Mouse (Mus musculus) hematopoietic stem cell, adult 5-6 weeks (primary cell): Measurements from ENCODE around the gene Bag3. TPM values are rescaled to one million over a fixed set of nuclear protein-coding genes. Genes with fewer than 3 reads are reported as not detected.
A peak's percentile ranks its signal among the peaks of the same experiment; 100 is the strongest.

Experiments used
- ATAC-seq, 2 experiments: fragments of 125-278 bp in 1 of 2; replicated peaks in 1 of 2; 2 replicates each; pipeline ENCODE4 v1.8.0; 2016 to 2017; ENCODE audit warnings: inconsistent platforms in 2 of 2, mild to moderate bottlenecking in 2 of 2, moderate number of reproducible peaks in 2 of 2, low read depth in 1 of 2, moderate TSS enrichment in 1 of 2; ENCODE audit not compliant: low FRiP score in 2 of 2, poor library complexity in 2 of 2, severe bottlenecking in 2 of 2, insufficient read depth in 1 of 2, low TSS enrichment in 1 of 2
- total RNA-seq: library from RNA; stranded (forward); fragments of 172-1452, 232-1000 nt; gene quantifications from 2 replicates; pipeline ENCODE4 v1.2.3, GENCODE M21; 2017

The Bag3 gene
- total RNA-seq, 1 experiment from 2014 or later, result 6.2 TPM

DNA sequence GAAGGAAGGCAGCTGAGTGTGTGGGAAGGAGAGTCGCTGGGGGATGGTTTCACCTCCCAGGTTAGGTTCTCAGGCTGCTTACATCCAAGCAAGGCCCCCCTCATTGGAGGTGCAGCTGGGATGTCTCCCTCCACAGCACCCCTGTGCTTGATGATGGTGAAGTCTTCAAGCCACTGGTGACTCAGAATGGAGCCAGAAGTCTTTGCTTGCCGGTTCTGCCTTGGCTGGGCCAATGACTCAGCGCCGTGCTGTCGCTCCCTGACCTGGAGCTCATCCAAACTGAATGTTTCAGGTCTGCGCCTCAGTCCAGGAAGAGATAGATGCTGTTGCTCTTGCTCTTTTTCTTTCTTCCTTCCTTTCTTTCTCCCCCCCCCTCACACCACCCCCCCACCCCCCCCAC, 8.5 kb downstream of the Bag3 start:
- peak; percentile 68 to 72 for ATAC-seq

DNA sequence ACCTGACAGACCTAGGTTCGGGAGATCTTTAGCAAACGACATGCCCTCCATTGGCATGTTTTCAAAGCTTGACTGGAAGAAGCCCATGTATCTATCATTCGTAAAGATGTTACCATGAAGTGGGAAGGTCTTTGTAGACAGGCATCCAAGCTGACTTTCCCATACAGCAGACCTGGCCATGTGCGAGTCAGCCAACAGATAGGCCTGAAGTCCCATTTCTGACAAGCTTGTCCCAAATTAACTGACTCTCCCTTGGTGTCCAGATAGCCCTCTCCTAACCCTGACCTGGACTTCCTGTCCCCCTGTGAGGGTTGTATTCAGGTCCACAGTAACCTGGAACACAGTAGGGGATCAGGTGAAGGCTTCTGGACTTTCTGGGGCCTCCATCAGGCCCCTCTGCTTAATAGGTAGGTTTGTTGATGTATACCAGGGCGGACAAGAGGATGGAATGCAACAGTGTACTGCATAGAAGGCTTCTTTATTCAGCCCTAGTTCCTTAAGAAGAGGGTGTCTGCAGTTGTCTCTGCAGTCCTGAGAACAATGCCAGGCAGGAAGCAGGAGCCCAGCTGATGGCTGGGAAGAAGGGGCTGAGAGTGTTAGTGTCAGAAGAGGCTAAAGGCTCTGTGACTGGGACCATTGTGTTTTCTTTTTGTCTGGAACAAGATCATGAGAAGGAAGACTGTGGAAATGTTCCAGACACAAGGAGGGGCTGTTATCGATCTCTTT, 9.2 kb downstream of the Bag3 start:
- ATAC-seq, result no peak

DNA sequence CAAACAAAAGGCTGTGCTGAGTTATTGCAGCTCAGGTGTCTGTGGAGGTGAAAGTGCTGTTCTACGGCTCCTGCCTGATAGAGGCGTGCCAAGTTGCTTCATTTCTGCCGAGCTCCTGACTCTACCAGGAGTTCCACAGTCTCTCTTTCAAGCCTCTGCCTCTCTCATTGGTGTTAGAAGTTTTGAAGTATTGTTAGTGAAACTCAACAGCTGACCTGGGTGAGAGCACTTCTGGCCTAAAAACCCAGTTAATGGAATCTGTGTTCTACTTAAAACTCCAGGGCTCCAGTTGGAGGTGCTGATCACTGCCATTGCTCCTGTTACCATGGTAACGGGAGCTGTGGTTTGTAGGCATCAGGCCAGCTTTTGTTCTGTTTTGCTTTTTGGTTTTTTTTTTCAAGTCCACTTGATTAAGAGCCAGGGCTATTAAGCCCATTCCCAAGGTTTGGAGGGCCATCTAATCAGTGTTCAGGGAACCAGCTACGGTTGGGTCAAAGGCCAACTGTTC, 11.6 kb downstream of the Bag3 start:
- ATAC-seq, result no peak

DNA sequence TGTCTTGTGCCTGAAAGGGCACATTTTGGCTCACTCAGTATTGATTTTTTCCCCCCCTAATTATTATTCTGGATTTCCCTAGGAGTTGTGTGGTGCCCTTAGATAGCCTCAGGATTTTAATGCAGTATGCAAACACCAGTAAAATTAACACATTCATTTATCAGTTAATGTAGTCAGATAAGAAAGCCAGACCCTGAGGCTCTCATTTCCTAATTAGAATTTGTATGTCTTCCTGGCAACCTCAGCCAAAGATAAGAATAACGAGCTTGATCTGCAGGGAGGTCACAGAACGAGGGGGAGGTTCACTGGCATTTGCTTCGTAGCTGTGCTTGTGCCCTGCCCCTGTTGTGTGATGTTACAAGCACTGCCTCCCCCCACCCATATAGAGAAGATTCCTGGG, 12.7 kb downstream of the Bag3 start:
- no peak for ATAC-seq

DNA sequence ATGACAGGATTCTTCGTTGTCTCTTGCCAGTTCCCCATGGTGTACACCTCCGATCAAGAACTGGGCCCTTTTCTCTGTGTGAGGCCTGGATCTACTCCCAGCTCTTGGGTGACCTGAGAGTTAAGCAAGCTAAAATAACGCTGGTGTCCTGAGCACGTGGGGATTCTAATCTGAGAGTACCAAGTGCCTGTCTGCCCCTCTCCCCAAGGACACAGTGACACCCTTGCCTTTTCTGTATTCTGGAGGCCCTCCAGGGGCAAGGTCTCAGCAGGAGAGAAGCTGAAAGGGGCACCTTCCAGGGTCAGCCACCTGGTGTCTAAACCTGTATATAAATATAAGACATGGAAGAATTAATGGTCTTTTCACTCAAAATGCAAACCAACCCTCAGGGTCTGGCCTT, 14.3 kb downstream of the Bag3 start:
- ATAC-seq, result no peak

DNA sequence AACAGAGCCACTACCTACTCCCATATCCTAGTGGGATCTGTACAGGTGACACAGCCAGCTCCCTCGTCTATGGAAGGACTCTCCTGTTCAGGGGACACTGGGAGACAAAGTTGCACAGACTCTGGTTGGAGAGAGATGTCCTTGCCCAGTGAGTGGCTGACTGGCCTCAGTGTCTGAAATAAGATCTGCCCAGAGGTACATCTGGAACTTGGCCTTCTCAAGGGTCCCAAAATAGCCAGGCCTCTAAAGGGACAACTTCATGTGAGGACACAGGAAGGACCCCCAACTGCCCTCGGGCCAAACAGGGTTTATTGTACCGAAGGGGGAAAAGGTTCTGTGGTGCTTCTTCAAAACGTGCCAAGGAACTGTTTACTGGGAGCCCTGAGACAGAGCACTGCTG, 14.8 kb downstream of the Bag3 start:
- ATAC-seq, result no peak

DNA sequence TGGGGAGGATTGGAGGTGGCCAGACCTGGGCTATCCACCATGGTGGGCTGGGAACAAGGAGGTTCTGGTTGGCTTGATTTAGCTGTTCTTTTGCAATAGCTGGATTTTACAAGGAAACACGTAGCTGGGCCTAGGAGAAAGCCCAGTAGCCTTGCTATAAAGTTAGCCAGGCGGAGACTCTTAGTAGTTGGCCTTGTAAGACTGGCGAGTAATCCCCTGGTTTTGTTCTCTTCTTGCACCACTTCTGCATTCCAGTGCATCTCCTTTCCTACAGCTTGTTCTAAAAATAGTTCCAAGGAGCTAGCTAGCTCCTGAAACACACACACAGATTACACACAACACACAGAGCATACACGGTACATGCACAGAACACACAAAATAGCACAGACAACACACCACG, 15.4 kb downstream of the Bag3 start:
- ATAC-seq, result no peak

DNA sequence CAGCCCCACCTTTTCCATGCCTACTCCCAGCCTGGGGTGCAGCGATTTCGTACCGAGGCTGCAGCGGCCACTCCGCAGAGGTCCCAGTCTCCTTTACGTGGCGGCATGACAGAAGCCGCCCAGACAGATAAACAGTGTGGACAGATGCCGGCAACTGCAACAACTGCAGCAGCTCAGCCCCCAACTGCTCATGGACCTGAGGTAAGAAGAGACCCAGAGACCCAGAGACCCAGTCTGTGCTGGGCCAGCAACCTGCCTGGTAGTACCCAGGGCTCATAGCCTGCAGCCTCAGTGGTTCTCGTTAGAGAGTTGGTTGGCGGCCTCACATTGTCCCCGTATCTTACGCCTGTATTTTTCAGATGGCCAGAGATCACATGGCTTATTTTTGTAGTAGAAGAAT, 16.7 kb downstream of the Bag3 start:
- no peak for ATAC-seq

DNA sequence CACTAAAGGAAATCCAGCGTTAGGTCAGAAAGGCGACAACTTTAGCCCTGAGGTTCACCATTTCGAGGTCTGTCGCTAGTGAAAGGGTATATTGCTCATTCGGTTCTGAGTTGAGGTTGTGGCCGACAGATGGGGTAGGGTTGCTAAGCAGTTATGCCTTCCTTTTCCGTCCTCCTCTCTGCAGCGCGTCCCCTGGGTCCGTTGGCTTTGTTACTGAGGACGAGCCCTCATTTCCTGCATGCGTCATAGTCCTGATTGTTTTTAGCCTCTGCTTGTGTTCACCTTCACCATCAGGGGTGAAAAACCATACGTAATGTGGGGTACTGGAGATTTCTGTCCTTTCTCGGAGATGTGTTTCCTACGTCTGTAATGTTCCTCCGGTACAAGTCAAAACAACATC, 17.3 kb downstream of the Bag3 start:
- no peak for ATAC-seq

DNA sequence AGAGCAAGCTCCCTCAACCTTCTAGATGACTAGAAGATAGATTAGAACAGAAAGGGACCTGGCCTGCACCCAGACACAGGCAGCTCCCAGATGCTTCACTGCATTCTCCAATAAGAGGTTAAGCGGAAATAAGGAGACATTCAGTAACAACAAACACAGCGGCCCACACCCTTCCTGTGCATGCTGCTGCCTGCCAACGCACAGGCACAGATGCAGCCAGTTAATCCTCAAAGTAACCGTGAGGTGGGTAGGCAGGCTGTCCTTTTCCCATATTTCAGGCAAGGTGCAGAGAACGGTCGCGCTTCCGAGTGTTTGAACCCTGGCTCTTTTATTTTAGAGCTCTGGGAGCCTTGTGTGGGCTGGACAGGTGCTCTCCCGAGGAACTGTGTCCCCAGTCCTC, 17.8 kb downstream of the Bag3 start:
- ATAC-seq, result no peak

DNA sequence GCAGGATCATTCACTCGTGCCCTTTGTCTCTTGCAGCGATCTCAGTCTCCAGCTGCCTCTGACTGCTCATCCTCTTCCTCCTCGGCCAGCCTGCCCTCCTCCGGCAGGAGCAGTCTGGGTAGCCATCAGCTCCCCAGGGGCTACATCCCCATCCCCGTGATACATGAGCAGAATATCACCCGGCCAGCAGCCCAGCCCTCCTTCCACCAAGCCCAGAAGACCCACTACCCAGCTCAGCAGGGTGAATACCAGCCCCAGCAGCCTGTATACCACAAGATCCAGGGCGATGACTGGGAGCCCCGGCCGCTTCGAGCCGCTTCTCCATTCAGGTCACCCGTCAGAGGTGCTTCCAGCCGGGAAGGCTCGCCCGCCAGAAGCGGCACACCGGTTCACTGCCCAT, 18.4 kb downstream of the Bag3 start:
- no peak for ATAC-seq

DNA sequence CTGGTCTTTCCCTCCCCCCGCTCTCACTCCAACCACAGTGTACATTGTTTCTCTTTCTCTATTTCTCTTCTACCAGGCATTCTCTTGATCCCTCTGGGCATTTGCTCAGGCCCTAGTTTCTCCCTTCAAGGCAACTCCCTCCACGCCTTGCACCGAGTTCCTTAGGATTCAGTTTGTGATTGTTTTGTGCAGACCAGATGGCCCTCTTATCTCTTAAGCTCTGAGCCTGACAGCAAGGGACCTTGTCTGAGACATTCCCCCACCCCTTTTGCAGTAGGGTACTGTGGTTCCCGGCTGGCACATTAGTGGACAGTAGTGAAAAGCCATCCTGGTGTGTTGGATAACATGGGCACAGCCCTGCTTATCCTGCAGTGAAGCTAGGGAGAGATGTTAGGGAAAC, 19.1 kb downstream of the Bag3 start:
- ATAC-seq, result no peak

DNA sequence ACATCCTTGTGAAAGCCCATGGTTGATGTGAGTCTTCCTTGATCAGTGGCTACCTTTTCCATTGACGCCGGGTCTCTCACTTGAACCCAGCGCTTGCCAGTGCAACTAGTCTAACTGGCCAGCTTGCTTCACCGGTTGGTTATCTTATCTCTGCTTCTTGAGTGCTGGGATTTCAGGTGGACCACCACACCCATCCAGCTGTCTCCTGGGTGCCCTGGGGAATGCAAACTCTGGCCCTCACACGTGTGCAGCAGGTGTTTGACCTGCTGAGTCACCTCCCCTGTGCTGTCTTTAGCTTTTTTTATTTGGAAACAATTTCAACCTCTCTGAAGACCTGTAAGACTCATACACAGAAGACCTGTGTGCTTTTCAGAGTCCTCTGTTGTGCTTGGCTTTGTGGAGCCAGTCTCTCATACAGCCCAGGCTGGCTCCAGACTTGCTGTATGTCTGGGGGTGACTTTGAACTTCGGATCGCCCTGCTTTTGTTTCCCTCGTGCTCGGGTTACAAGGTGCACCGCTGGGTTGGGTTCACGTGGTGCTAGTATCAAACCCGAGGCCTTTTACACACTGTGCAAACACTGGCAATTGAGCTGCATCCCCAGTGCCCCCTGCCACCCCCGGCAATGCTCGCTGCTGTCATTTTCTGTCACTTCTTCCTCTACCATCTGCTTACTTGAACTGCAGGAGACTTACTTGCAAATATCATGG, 19.9 kb downstream of the Bag3 start:
- no peak for ATAC-seq

DNA sequence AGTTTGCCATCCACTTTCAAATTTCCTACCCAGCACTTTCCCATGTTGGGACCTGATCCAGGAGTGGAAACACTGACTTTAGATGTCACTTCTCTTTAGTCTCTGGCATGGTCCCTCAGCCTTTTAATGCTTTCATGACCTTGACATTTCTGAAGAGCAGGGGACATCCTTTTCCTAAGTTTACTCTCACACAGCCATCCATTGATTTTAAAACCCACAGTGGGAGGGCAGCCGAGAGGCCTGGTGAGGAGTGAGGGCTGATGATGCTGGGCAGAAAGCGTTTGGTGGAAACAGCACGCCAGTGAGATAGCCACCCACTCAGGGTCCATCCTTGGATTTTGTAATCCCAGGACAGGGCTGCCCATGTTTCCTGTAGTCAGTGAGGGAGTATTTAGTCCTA, 20.5 kb downstream of the Bag3 start:
- ATAC-seq, result no peak

DNA sequence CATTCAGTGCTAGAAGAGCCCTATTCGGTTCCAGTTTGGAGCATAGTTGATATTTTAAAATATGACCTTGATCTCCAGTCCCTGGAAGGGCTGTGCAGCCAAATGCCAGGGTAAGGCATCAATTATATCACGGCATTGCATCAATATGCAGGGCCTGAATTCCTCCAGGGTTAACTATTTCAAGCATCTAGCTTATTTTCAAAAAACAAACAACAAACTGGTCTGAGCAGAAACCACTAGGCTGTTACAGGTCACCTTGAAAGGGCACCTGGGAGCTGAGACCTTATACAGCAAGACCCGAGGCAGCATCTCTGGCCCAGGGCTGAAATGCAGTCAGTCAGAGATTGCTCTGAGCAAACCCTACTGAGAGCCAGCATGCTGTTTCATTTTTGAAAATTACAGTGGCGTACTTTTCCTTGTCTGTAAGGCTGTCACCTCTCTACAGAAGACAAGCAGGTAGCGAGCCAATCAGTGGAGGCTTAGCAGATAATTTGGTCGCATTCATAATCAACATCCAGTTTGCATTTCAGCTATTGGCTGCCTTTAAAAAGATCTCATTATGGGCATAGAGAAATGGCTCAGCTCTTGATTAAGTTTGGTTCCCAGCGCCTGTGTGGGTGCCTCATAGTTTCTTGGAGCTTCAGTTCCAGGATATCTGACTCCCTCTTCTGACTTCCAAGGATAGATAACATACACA, 21.3 kb downstream of the Bag3 start:
- ATAC-seq, result no peak

DNA sequence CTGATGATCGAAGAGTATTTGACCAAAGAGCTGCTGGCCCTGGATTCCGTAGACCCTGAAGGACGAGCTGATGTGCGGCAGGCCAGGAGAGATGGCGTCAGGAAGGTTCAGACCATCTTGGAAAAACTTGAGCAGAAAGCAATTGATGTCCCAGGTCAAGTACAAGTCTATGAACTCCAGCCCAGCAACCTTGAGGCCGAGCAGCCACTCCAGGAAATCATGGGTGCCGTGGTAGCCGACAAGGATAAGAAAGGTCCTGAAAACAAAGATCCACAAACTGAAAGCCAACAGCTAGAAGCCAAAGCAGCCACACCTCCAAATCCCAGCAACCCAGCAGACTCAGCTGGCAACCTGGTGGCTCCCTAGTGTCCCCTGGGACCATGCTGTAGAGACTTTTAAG, 22.6 kb downstream of the Bag3 start:
- ATAC-seq, result no peak

DNA sequence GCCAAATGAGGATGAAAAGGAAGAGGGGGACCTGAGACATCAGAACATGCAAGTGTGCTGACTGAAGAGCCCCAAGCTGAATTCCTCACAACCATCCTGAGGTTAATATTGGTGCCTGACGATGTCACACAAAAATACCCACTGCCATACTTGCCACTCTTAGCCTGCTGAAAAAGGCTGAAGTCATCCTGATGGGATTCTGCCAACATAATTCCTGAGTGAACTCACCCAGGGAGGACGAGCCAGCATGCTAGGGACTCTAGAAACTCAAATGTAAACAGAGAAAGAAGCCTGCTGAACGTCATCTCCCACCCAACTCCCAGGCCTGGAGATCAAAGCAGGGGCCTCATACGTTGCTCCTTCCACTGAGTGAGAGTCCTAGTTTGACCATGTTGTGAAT, 25.7 kb downstream of the Bag3 start:
- ATAC-seq, result no peak

DNA sequence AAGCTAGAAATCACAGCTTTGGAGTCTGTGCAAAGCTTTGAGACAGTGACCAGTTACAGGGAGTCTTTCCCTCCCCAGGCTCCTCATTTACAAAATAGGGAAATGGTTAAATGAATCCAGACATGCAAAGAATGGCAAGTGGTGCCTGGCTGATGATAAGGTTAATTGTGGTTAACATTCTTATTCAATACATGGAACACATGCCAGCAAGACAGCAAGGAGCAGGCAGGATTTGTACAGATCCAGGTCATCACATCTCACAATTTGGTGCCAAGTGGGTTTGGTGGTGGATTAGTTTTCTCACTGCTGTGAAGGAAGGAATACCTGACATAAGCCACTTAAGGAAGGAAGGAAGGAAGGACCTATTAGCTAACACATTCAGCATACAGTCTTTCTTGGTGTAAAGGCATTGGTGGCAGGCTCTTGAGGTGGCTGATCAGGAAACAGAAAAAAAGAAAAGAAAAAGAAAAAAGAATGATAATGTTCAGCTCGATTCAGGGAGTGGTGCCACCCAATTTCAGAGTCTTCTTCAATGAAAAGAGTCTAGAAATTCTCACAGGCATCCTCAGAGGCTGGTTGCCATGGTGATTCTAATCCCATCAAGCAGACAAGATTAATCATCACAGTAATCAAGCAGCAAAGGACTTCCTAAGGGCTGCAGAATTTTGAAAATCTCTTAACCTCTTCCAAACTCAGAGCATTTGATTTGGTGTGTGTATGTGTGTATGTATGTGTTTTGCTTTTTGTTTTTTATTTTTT, 27.1 kb downstream of the Bag3 start:
- ATAC-seq, result 0 out of 4 replicates have a peak, but pooled peaks of 1 of the 2 experiments have one; percentile 26
